Mouse (Mus musculus) T-helper 1 cell (primary cell): Measurements from ENCODE around the gene Ptprn2.

Source experiments
- in situ Hi-C: fragments of 300-600 bp; cut with MboI, MseI; formaldehyde crosslinking; loops from one replicate; pipeline ENCODE4 v1.15.1; 2025; ENCODE audit warnings: high pct_unique_total_duplicates

Gene Ptprn2

GRCm38 (mm10) chr12:116776447-116776846 lies 290.9 kb downstream of the Ptprn2 start:
- in situ Hi-C loops: no loop called here

- in situ Hi-C loops: no loop called here
Observed at GRCm38 (mm10) chr12:116778095-116779090, 292.9 kb downstream of the Ptprn2 start.

- in situ Hi-C loops: no loop called here
Observed at GRCm38 (mm10) chr12:116780419-116780818, 294.9 kb downstream of the Ptprn2 start.

GRCm38 (mm10) chr12:116785731-116786130 lies 300.2 kb downstream of the Ptprn2 start:
- in situ Hi-C loops: no loop called here

GRCm38 (mm10) chr12:116788346-116788745 lies 302.8 kb downstream of the Ptprn2 start:
- in situ Hi-C loops: no loop called here

GRCm38 (mm10) chr12:116803331-116803730 lies 317.8 kb downstream of the Ptprn2 start:
- in situ Hi-C loops: no loop called here

- in situ Hi-C loops: no loop called here
Observed at GRCm38 (mm10) chr12:116804712-116805111, 319.2 kb downstream of the Ptprn2 start.

- in situ Hi-C loops: no loop called here
Observed at GRCm38 (mm10) chr12:116805129-116805809, 319.7 kb downstream of the Ptprn2 start.

- in situ Hi-C loops: no loop called here
Observed at GRCm38 (mm10) chr12:116806089-116806488, 320.6 kb downstream of the Ptprn2 start.

- in situ Hi-C loops: no loop called here
Observed at GRCm38 (mm10) chr12:116813012-116813411, 327.5 kb downstream of the Ptprn2 start.

- in situ Hi-C loops: no loop called here
Observed at GRCm38 (mm10) chr12:116819836-116820235, 334.3 kb downstream of the Ptprn2 start.

- in situ Hi-C loops: no loop called here
Observed at GRCm38 (mm10) chr12:116823341-116823740, 337.8 kb downstream of the Ptprn2 start.

- in situ Hi-C loops: no loop called here
Observed at GRCm38 (mm10) chr12:116827748-116828147, 342.2 kb downstream of the Ptprn2 start.

- in situ Hi-C loops: no loop called here
Observed at GRCm38 (mm10) chr12:116838611-116839192, 353.2 kb downstream of the Ptprn2 start.

- in situ Hi-C loops: no loop called here
Observed at GRCm38 (mm10) chr12:116842723-116843272, 357.3 kb downstream of the Ptprn2 start.

GRCm38 (mm10) chr12:116846220-116846619 lies 360.7 kb downstream of the Ptprn2 start:
- in situ Hi-C loops: no loop called here

- in situ Hi-C loops: no loop called here
Observed at GRCm38 (mm10) chr12:116847021-116847420, 361.5 kb downstream of the Ptprn2 start.

GRCm38 (mm10) chr12:116856307-116856706 lies 370.8 kb downstream of the Ptprn2 start:
- in situ Hi-C loops: no loop called here

- in situ Hi-C loops: no loop called here
Observed at GRCm38 (mm10) chr12:116861360-116862017, 376.0 kb downstream of the Ptprn2 start.

GRCm38 (mm10) chr12:116863291-116863899 lies 377.9 kb downstream of the Ptprn2 start:
- in situ Hi-C loops: no loop called here
